1 mouse cellular context compared by ENCODE assay signal in the genomic region with DNA sequence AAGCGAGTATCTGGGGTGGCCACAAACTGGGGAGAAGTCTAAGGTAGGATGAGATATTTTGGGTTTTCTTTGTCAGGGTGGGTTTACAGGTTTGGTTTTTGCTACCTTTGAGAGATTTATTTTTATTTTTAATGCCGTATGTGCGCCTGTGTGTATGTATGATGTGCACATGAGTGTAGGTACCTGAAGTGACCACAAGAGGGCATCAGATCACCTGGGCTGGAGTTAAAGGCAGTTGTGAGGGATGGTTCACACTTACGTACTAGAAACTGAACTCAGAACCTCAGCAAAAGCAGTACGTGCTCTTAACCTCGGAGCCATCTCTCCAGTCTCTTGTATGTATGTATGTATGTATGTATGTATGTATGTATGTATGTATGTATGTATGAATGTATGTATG.
TF ChIP-seq lines count a peak whose summit lies in the region.

No protein-coding gene starts in this region.

TF ChIP-seq in MEL, 35 proteins besides CTCF, POLR2A, EP300 and RAD21 (continued from another document):
- no peak for TF ChIP-seq NRF1 (IDR thresholded peaks at IDR 0.05; ENCODE audit: insufficient read depth, low read depth, low read length, poor library complexity, severe bottlenecking)
- TF ChIP-seq MAX (IDR thresholded peaks at IDR 0.05; ENCODE audit: low read length), result no peak
- no peak for TF ChIP-seq NELFE (IDR thresholded peaks at IDR 0.05; ENCODE audit: low read depth, low read length)
- no peak for TF ChIP-seq TBP (IDR thresholded peaks at IDR 0.05; ENCODE audit: low read depth, low read length)
